Mouse (Mus musculus) embryonic facial prominence, embryonic 12.5 days (tissue): ENCODE data around the gene Dnase1. TPM values are rescaled to one million over a fixed set of nuclear protein-coding genes. Genes with fewer than 3 reads are reported as not detected.

Experiments used
- ATAC-seq: fragments of 200-750 bp; cut with Nextera tagmentation; 2 replicates; pipeline ENCODE4 v1.8.0; 2017; ENCODE audit not compliant: insufficient number of reproducible peaks, insufficient read depth, low FRiP score, low TSS enrichment
- H3K27ac ChIP-seq: fragments of 300-500 bp; sonication (generic); 2 replicates; pipeline ENCODE4 v1.5.1; 2016; ENCODE audit warnings: mild to moderate bottlenecking
- H3K27me3 ChIP-seq: fragments of 300-500 bp; sonication (generic); 2 replicates; pipeline ENCODE4 v1.6.1; 2016; ENCODE audit warnings: mild to moderate bottlenecking, moderate library complexity
- H3K36me3 ChIP-seq: fragments of 300-500 bp; sonication (generic); 2 replicates; pipeline ENCODE4 v1.6.1; 2016; ENCODE audit warnings: mild to moderate bottlenecking
- H3K4me1 ChIP-seq: fragments of 300-500 bp; sonication (generic); 2 replicates; pipeline ENCODE4 v1.6.1; 2016
- H3K4me2 ChIP-seq: fragments of 300-500 bp; sonication (generic); replicated peaks from 2 replicates; pipeline ENCODE4 v1.6.1; 2016; ENCODE audit warnings: mild to moderate bottlenecking, moderate library complexity
- H3K4me3 ChIP-seq: fragments of 300-500 bp; sonication (generic); 2 replicates; pipeline ENCODE4 v1.5.1; 2016; ENCODE audit warnings: mild to moderate bottlenecking
- H3K9ac ChIP-seq: fragments of 300-500 bp; sonication (generic); 2 replicates; pipeline ENCODE4 v1.6.1; 2016; ENCODE audit warnings: mild to moderate bottlenecking, moderate library complexity
- H3K9me3 ChIP-seq: fragments of 300-500 bp; sonication (generic); 2 replicates; pipeline ENCODE4 v1.6.1; 2016; ENCODE audit warnings: mild to moderate bottlenecking, moderate library complexity
- WGBS: fragments of 180-500 bp; shearing (Covaris S2); methylation state at CpG from one replicate; pipeline ENCODE4 v1.1.7; 2016; 5-methylcytosine and 5-hydroxymethylcytosine counted together
- polyA plus RNA-seq: library from polyadenylated mRNA; unstranded; fragments of >200 nt; fragmentation: Nextera tagmentation; extraction: Ambion mirVana; gene quantifications from 2 replicates; pipeline ENCODE4 v1.2.1, GENCODE M21; 2016

Dnase1 gene
- polyA plus RNA-seq, 1 experiment from 2014 or later = 6.1 TPM

DNA sequence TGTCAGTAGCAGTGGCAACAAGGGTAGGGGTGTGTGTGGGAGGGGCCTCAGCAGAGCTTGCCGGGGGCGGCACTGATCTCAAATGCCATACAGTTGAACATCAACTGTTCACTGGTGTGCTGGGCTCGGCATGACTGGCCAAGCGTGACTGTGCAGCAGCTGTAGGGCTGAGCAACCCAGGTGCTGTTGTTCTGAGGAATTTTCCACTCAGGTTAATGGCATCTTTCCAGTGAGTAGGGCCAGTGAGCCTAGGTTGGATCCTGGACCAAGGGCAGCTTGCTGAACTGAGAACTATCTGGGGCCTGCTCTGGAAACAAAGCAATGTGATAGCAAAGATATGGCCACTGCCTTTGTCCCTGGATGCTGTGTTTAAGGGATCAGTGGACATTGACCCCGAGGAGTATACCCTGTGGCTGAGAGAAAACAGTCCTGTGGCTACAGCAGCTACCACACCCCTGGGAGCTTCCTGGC lies 7.3 kb upstream of the Dnase1 start:
- WGBS = 76% methylated on average over 5 of the region's 5 CpGs
- H3K27ac ChIP-seq = no peak overlapping the region
- no peak overlapping the region for H3K9ac ChIP-seq
- H3K4me3 ChIP-seq = no peak overlapping the region
- no peaks in the 10 kb centered on the region for H3K9me3 ChIP-seq
- ATAC-seq = no peak
- no peaks in the 10 kb centered on the region for H3K36me3 ChIP-seq
- no peaks in the 10 kb centered on the region for H3K4me1 ChIP-seq
- H3K27me3 ChIP-seq = no peaks in the 10 kb centered on the region
- no peak overlapping the region for H3K4me2 ChIP-seq

DNA sequence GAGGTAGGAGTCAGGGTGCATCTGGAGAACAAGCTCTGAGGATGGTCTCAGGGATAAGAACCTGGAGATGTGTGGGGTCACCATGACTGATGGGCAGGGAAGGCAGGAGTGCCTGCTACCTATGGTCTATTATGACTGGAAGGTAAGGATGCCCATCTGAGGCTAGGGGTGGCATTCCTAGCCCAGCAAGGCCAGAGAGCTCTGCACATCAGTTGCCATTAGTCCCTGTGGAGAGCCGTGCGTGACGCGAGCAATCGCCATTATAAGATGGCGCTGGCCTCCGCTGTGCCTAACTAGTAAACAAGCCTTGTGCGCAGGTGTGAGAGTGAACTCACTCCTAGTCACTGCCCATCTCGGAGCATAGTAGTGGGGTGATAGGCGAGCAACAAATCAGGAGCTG lies 6.2 kb upstream of the Dnase1 start:
- Histone ChIP-seq H3K4me2 (no peak overlapping the region), H3K36me3 (no peaks in the 10 kb centered on the region), H3K9ac (no peak overlapping the region), H3K4me3 (no peak overlapping the region), H3K27ac (no peak overlapping the region), H3K9me3 (no peaks in the 10 kb centered on the region), H3K27me3 (no peaks in the 10 kb centered on the region), H3K4me1 (no peaks in the 10 kb centered on the region)
- ATAC-seq = no peak
- 94% methylated on average over 10 of the region's 10 CpGs for WGBS

GRCm38 (mm10) chr16:4031441-4032274 lies 5.1 kb upstream of the Dnase1 start:
- H3K36me3 ChIP-seq = no peaks in the 10 kb centered on the region
- H3K27me3 ChIP-seq = no peaks in the 10 kb centered on the region
- no peak overlapping the region for H3K9ac ChIP-seq
- H3K4me2 ChIP-seq = no peak overlapping the region
- no peak for ATAC-seq
- no peak overlapping the region for H3K4me3 ChIP-seq
- H3K9me3 ChIP-seq = no peaks in the 10 kb centered on the region
- no peaks in the 10 kb centered on the region for H3K4me1 ChIP-seq
- H3K27ac ChIP-seq = no peak overlapping the region
- 37% methylated on average over 4 of the region's 6 CpGs for WGBS

DNA sequence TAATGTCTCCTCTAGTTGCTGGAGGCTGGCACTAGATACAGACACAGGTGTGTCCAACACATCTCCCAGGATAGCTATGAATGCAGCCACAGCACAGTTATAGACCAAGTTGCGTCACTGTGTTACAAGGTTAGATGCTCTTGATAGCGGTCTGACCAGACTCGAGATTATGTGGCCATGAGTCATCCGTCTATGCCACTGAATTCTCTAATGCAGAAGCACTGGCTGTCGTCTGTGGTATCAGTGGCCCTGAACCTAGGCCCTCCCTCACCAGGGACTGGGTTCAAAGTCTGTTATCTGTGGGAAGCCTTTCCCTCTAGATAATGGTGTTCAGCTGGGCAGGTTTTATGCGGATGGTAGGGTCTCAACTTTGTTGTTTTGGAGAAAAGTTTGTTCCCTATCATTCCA lies 4.4 kb upstream of the Dnase1 start:
- H3K9ac ChIP-seq = no peak overlapping the region
- WGBS = 87% methylated on average over 6 of the region's 6 CpGs
- no peak overlapping the region for H3K4me2 ChIP-seq
- ATAC-seq = no peak
- no peaks in the 10 kb centered on the region for H3K9me3 ChIP-seq
- no peaks in the 10 kb centered on the region for H3K27me3 ChIP-seq
- H3K36me3 ChIP-seq = peaks cover 2% of the 10 kb centered on the region
- no peaks in the 10 kb centered on the region for H3K4me1 ChIP-seq
- no peak overlapping the region for H3K27ac ChIP-seq
- no peak overlapping the region for H3K4me3 ChIP-seq

GRCm38 (mm10) chr16:4033971-4034370 lies 2.8 kb upstream of the Dnase1 start:
- Histone ChIP-seq H3K27ac (no peak overlapping the region), H3K9ac (no peak overlapping the region), H3K36me3 (peaks cover 19% of the 10 kb centered on the region), H3K27me3 (no peaks in the 10 kb centered on the region), H3K4me1 (no peaks in the 10 kb centered on the region), H3K4me2 (no peak overlapping the region), H3K9me3 (no peaks in the 10 kb centered on the region), H3K4me3 (no peak overlapping the region)
- WGBS = 78% methylated on average over 5 of the region's 5 CpGs
- ATAC-seq = no peak

GRCm38 (mm10) chr16:4034476-4034875 lies 2.3 kb upstream of the Dnase1 start:
- no peak overlapping the region for H3K4me3 ChIP-seq
- H3K27ac ChIP-seq = no peak overlapping the region
- peaks cover 24% of the 10 kb centered on the region for H3K36me3 ChIP-seq
- no peak overlapping the region for H3K4me2 ChIP-seq
- 85% methylated on average over 3 of the region's 3 CpGs for WGBS
- H3K4me1 ChIP-seq = no peaks in the 10 kb centered on the region
- no peak for ATAC-seq
- no peaks in the 10 kb centered on the region for H3K27me3 ChIP-seq
- no peak overlapping the region for H3K9ac ChIP-seq
- H3K9me3 ChIP-seq = no peaks in the 10 kb centered on the region

DNA sequence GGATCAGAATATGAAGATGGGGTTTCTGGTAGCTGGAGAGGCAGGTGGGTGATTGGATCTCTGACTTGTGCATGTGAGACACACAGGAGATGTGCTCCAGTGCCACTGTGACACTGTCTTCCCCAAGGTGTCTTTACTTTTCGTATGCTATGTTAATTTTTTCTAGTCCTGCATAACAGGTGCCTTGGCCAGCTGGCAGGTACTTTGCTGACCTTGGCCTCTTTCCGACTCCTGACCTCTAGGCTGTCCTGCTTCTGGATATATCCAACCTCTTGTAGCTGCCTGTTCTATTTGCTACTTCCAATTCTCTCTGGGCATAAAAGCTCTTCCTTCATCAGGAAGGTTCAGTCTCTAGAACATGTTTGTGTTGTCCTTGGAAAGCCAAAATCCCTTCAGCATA lies 1.2 kb upstream of the Dnase1 start:
- ATAC-seq = no peak
- Histone ChIP-seq H3K4me2 (no peak overlapping the region), H3K36me3 (peaks cover 33% of the 10 kb centered on the region), H3K27me3 (no peaks in the 10 kb centered on the region), H3K27ac (no peak overlapping the region), H3K4me1 (no peaks in the 10 kb centered on the region), H3K4me3 (no peak overlapping the region), H3K9ac (no peak overlapping the region), H3K9me3 (no peaks in the 10 kb centered on the region)
- 78% methylated on average over 2 of the region's 2 CpGs for WGBS

- peaks cover 45% of the 10 kb centered on the region for H3K36me3 ChIP-seq
- H3K9ac ChIP-seq = no peak overlapping the region
- H3K4me2 ChIP-seq = no peak overlapping the region
- no peak overlapping the region for H3K27ac ChIP-seq
- 94% methylated on average over 7 of the region's 7 CpGs for WGBS
- H3K9me3 ChIP-seq = no peaks in the 10 kb centered on the region
- no peak for ATAC-seq
- no peaks in the 10 kb centered on the region for H3K4me1 ChIP-seq
- no peak overlapping the region for H3K4me3 ChIP-seq
- H3K27me3 ChIP-seq = no peaks in the 10 kb centered on the region
These were observed 948 bp downstream of the Dnase1 start for GRCm38 (mm10) chr16:4037690-4038089.

DNA sequence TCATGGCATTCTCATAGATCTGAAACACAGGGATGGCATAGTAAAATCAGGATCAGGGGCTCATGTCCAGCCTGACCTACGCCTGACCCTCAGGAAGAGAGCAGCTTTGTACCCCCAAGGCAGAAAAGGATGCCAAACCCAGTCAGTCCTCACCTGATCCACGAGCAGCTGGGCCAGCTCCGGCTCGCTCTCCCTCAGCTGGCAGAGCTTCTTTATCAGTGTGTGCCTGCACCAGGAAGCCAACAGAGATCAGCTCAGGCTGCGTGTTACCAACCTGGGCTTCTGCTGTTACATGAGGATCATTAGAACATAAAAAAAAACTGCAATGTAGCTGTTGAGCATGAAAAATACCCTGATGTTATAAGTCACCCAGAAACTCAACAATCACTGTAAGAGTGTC lies 3.5 kb downstream of the Dnase1 start:
- no peak overlapping the region for H3K27ac ChIP-seq
- no peak overlapping the region for H3K4me3 ChIP-seq
- H3K9ac ChIP-seq = no peak overlapping the region
- H3K36me3 ChIP-seq = peaks cover 62% of the 10 kb centered on the region
- no peaks in the 10 kb centered on the region for H3K27me3 ChIP-seq
- H3K4me1 ChIP-seq = no peaks in the 10 kb centered on the region
- H3K4me2 ChIP-seq = no peak overlapping the region
- H3K9me3 ChIP-seq = no peaks in the 10 kb centered on the region
- 88% methylated on average over 5 of the region's 5 CpGs for WGBS
- no peak for ATAC-seq

GRCm38 (mm10) chr16:4041646-4042045 lies 4.9 kb downstream of the Dnase1 start:
- no peaks in the 10 kb centered on the region for H3K27me3 ChIP-seq
- no peak for ATAC-seq
- H3K4me3 ChIP-seq = no peak overlapping the region
- H3K27ac ChIP-seq = no peak overlapping the region
- no peaks in the 10 kb centered on the region for H3K9me3 ChIP-seq
- peaks cover 73% of the 10 kb centered on the region for H3K36me3 ChIP-seq
- no peak overlapping the region for H3K9ac ChIP-seq
- H3K4me1 ChIP-seq = no peaks in the 10 kb centered on the region
- H3K4me2 ChIP-seq = no peak overlapping the region
- WGBS = 95% methylated on average over 4 of the region's 4 CpGs

GRCm38 (mm10) chr16:4044093-4044492 lies 7.4 kb downstream of the Dnase1 start:
- WGBS = 94% methylated on average over 2 of the region's 2 CpGs
- no peak for ATAC-seq
- peaks cover 75% of the 10 kb centered on the region for H3K36me3 ChIP-seq

DNA sequence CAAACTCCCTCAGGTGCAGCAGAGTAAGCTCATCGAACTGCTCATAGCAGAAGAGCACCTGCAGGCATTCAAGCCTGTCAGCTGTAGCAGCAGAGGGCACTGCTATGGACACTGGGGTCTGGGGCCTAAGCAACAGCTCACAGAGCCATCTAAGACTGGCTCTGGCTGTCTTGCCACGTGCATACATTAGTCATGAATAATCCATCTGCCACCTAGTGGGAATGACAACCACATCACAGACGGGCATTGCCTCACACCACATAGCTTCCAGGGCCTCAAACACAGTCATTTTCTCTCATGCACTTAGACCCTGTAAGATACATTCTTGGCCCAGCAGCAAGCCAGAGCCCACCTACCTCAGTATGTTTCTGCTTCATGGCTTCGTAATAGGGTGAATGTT lies 8.8 kb downstream of the Dnase1 start:
- Histone ChIP-seq H3K36me3 (peaks cover 73% of the 10 kb centered on the region), H3K4me2 (no peak overlapping the region), H3K27me3 (no peaks in the 10 kb centered on the region), H3K27ac (no peak overlapping the region), H3K9ac (no peak overlapping the region), H3K9me3 (no peaks in the 10 kb centered on the region), H3K4me3 (no peak overlapping the region), H3K4me1 (no peaks in the 10 kb centered on the region)
- WGBS = 93% methylated on average over 4 of the region's 4 CpGs
- ATAC-seq = no peak

More at GRCm38 (mm10) chr16:4044093-4044492, 7.4 kb downstream of the Dnase1 start:
- Histone ChIP-seq H3K4me3 (no peak overlapping the region), H3K27me3 (no peaks in the 10 kb centered on the region), H3K4me1 (no peaks in the 10 kb centered on the region), H3K9me3 (no peaks in the 10 kb centered on the region), H3K4me2 (no peak overlapping the region), H3K9ac (no peak overlapping the region), H3K27ac (no peak overlapping the region)
